Mouse (Mus musculus): ENCODE results near the gene Reg3b. TPM values are rescaled to one million over a fixed set of nuclear protein-coding genes. Genes with fewer than 3 reads are reported as not detected.

The Reg3b gene
- polyA plus RNA-seq, 1 experiment from 2014 or later = not detected

Other genes starting within 250 kb of the Reg3b start
- not detected in 2 replicates for gene Reg3d, start 8.2 kb downstream of the Reg3b start, polyA plus RNA-seq (2016; fragmentation: Nextera tagmentation; extraction: Ambion mirVana)
- gene Reg3a, start 10.1 kb downstream of the Reg3b start, polyA plus RNA-seq (2016; fragmentation: Nextera tagmentation; extraction: Ambion mirVana) = not detected in 2 replicates
- not detected in 2 replicates for gene Reg2, start 25.0 kb downstream of the Reg3b start, polyA plus RNA-seq (2016; fragmentation: Nextera tagmentation; extraction: Ambion mirVana)
- gene Reg1, start 52.1 kb downstream of the Reg3b start, polyA plus RNA-seq (2016; fragmentation: Nextera tagmentation; extraction: Ambion mirVana) = not detected in 2 replicates
- gene Reg3g, start 98.2 kb downstream of the Reg3b start, polyA plus RNA-seq (2016; fragmentation: Nextera tagmentation; extraction: Ambion mirVana) = not detected in 2 replicates

Measured in midbrain, embryonic 12.5 days (tissue).